Mouse (Mus musculus) neural tube, embryonic 10.5 days (tissue): ENCODE results near the gene Ldlrad1.

ENCODE experiments used
- DNase-seq: peaks from one replicate; pipeline ENCODE4 v3.0.0-alpha.2; 2017; ENCODE audit warnings: low spot score; ENCODE audit errors: extremely low spot score

The Ldlrad1 gene

DNA sequence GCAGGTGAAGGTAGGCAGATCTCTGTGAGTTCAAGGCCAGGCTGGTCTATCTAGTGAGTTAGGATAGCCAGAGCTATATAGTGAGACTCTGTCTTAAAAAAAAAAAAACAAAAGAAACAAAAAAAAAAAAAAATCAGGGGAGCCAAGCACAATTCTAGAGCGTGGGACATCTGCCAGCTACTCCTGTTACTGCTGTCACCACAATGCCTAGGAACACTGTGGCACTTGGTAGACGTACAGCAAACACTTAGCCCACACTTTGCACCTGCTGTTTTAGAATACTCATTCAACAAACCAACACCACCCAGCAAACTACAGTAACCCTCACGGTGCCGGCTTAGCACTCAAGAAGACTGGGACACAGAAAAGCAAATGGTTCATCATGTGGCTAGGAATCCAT is 2.5 kb downstream of the Ldlrad1 start:
- no peak for DNase-seq

DNA sequence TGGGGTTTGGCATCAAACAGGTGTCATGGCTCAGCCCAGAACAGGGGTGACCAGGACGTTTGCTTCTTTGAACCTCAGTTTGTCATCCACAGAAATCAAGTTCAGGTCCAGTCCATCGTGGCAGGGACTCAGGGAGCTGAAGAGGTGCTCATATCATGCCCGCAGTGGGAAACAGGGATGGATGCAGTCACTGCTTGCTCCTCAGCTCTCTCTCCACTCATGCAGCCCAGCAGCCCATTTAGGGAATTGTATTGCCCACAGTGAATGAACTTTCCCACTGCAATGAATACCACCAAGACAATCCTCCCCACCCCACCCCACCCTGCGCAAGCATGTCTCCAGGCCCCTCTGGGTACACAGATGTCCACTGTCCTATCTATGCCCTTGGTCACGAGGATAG is 3.0 kb downstream of the Ldlrad1 start:
- no peak for DNase-seq

DNA sequence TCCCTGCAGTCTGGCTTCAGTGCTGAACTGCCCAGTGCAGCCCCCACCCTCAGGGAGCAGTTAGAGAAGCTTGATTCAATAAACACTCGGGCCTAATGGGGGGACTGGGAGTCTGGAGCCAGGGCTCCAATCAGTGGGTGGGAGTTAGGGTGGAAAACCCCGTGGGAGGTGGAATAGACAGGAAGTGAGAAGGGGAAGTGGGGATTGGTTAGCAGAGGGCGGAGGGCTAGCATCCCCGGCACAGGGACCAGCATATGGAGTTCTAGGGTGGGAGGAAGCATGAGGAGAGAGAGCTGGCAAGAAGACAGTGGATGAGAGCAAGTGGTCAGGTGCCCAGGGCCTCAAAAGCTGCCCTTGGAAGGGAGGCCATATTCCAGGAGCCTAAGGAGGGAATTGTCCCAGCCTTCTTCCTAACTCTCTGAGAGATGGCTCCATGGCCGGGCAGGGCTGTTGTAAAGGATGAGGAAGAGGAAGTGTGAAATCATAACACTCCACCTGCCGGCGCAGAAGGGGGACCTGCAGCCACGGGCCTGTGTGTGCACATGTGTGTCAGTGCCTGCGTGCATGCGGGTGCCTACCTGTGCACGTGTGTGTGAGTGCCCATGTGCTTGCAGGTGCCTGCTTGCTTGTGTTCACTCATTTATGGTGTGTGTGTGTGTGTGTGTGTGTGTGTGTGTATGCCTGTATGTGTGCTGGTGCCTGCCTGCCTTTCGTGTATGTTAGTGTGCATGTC is 4.5 kb downstream of the Ldlrad1 start:
- DNase-seq = no peak

- no peak for DNase-seq
These were observed 8.6 kb downstream of the Ldlrad1 start for GRCm38 (mm10) chr4:107217574-107217973.

DNA sequence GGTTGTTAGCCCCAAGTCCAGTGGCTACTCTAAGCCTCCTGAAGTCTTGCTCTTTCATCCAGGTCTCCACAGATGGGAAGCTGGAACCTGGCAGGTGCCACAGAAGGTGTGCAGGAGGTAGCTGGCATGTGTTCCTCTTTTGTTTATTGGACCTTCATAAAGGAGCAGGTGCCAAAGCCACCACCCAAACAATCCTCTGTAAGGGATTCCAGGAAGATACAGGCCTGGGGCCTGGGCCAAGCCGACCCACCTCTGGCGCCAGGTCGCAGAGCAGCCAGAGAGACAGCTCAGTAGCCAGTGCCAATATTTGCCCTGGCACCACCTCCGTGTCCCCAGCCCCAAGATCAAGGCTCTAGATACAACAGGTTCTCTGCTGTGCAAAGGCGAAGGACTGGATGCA is 12.5 kb downstream of the Ldlrad1 start:
- DNase-seq = no peak

DNA sequence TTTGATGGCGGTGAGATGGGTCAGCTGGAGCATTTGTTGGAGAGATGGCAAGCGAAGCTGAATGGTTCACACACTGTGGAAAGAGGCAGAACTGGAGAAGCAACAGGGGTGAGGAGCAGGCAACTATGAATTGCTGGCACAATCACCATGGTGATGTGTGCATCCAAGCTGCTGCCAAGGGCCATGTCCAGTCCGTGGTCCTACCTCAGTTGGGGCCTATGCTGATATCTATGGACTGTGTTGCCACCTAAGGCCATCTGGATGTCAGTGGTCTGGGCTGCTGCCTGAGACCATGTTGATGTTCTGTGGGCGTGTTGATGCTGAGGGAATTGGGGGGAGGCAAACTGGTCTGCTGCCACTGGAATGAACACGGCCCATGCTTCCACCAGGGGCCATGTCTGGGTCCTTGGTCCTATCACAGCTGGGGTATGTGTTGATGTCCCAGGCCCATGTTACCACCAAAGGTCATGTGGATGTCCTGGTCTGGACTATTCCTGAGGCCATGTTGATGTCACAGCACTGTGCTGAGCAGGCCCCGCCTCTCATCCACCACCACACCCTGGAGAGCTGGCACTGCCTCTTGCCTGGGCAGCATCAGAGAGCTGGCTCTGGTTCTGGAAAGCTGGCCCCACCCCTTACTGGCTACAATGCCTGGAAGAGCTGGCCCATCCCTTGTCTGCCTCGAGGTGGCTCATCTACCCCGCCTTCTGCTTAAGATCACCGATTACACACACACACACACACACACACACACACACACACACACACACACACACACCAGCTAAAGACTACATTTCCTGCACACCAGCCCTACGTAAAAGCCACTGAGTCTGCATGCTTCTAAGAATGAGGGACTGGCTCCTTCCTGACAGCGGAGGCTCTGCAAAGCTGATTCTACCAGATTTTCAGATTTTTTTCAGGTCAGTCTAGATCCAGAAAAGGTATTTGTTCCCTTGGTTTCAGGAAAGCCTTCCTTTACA is 14.5 kb downstream of the Ldlrad1 start:
- no peak for DNase-seq

- DNase-seq = no peak
These were observed 17.3 kb downstream of the Ldlrad1 start for GRCm38 (mm10) chr4:107226313-107226712.

- DNase-seq = no peak
These were observed 23.2 kb downstream of the Ldlrad1 start for GRCm38 (mm10) chr4:107232219-107232618.

- DNase-seq = no peak
These were observed 29.3 kb downstream of the Ldlrad1 start for GRCm38 (mm10) chr4:107238253-107238652.

DNA sequence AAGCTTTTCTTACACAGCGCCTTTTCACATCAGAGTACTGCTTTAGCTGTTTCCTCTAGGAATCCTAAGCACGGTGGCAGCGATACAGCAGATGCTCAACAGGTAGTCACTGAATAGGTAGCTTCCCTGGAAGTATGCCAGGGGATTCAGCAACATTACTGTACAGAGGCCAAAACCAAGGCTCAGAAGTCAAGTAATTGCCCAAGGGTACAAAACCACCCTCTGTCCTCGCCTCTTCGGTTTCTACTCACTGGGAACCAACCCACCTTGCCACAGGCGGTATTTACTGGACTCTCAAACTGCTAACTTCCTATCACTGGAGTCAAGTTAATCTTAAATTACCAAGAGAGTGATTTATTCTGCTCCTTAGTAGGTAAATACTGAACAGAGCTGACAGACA is 31.2 kb downstream of the Ldlrad1 start:
- no peak for DNase-seq

DNA sequence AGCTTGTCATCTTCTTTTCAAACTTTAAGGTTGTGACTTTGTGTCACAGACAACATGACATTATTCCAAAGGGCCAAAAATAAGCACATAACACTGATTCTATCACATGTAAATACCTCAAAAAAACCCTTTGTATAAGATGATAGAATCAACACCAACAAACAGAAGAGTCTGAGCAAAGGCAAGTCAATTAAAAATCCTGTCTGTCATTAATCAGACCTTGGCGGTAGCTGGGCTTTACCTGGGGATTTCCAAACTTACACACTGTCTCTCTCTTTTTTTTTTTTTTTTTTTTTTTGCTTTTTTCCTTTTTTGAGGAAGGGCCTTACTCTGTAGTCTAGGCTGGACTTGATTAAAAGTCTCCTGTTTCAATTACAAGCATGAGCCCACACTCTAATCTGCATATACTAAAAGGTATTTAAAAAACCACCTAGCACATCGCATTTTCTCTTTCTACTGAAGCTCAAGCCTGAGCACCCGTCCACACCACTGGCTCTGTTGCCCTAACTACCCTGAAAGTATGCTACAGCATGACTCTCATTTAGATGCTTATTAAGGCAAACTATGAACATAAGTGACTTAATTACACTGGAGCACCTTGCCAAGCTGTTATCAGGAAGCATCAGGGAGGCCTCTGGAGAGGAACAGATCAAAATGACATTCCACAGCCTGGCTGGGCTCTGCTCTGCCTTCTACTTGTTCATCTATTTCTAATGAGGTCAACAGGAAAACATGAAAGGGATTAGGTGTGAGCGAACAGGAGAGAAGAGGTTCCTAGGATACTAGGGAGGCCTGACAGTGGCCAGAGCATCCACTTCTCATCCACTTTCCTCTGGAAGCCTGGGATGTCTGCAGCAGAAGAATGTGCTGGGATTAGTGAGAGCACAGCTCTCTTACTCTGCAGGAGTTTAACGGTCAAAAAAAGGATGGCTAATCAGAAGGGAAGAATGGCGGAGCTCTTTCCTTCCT is 34.7 kb downstream of the Ldlrad1 start:
- DNase-seq = no peak

DNA sequence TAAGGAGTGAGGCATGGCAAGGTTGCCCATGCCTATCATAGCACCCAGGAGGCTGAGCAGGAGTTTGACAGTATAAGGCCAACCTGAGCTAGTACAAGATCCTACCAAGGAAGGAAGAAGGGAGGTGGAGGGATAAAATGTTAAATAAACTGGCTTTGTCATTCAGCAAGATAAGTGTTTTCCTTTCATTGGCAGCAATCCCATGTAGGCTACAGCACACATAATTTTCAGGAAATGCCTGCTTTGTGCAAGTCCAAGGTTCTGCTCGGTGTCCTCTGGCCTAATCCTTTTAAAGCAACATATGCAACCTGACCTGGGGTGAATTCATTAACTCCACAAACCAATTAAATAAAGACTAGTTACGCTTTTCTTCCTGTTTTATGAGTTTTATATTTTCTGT is 36.4 kb downstream of the Ldlrad1 start:
- no peak for DNase-seq

GRCm38 (mm10) chr4:107246040-107246439 is 37.1 kb downstream of the Ldlrad1 start:
- no peak for DNase-seq

DNA sequence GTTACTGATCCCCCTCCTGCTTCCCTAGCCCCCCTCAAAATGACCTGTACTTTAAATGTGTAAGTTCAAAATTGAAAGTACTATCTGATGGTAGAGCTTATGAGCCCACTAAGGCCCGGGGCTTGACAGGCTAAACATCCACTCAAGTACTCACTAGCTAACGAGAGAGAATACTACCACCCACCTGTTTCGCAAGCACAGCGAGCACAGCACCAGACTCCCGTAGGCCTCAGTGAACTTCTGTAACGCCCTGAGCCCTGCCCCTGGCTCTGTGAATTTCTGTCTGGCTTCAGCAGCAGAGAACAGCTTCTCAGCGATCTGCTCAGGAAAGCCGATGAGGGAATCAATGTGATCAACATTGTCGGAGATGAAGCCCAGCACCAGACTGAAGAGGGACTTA is 38.1 kb downstream of the Ldlrad1 start:
- no peak for DNase-seq

GRCm38 (mm10) chr4:107248061-107248460 is 39.1 kb downstream of the Ldlrad1 start:
- no peak for DNase-seq

DNA sequence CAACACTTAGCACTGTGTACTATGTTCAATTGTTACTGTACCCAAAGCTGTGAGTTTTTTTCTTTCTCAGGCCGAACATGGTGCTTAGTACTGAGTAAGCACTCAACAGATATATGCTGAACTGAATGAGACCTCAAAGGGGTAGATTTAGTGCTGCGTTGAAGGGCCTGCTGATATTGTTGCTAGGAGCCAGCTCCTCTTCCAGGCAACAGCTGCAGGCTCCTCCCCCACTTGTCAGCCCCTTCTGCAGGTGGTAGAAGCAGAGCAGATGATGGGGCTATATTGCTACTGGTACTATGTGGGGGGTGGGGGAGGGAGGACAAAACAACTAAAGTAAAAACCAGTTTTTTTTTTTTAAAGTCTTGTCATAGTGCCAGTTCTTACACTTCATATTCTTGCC is 40.5 kb downstream of the Ldlrad1 start:
- DNase-seq = no peak

DNA sequence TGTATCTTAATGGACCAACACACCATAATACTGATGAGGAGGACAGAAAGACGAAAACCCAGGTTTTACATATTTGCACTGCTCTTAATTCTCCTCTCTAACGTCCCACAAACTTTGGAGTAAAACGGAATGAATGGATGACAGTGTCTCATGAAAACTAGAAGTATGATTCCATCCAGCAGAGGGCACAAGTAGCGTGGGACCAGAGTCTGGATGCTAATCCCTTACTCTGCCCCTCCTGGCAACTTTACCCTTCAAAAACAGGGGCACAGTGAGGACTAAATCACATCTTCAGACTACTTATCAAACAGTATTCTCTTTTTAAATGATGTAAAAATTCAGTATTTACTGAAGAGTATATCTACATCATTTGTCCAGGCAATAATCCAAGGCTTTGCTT is 41.5 kb downstream of the Ldlrad1 start:
- DNase-seq = no peak

DNA sequence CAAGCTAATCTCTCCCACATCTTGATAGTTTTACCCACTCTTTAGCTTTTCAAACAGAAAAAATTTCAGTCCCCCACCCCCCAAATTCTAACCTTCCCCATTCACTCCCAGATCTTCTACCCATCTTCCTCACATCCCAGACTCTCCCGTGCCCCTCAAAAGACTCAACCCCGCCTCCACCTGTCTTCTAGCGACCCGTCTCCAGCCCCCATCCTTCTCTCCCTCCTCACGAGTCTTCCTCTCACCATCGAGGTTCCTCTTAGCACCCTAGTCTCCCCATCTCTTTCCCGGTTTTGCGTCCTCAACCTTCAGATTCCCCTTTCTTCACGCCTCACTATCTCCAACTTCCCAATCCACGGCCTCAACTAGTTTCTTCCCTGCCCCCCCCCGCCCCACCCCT is 43.5 kb downstream of the Ldlrad1 start:
- peak; percentile 18 for DNase-seq

DNA sequence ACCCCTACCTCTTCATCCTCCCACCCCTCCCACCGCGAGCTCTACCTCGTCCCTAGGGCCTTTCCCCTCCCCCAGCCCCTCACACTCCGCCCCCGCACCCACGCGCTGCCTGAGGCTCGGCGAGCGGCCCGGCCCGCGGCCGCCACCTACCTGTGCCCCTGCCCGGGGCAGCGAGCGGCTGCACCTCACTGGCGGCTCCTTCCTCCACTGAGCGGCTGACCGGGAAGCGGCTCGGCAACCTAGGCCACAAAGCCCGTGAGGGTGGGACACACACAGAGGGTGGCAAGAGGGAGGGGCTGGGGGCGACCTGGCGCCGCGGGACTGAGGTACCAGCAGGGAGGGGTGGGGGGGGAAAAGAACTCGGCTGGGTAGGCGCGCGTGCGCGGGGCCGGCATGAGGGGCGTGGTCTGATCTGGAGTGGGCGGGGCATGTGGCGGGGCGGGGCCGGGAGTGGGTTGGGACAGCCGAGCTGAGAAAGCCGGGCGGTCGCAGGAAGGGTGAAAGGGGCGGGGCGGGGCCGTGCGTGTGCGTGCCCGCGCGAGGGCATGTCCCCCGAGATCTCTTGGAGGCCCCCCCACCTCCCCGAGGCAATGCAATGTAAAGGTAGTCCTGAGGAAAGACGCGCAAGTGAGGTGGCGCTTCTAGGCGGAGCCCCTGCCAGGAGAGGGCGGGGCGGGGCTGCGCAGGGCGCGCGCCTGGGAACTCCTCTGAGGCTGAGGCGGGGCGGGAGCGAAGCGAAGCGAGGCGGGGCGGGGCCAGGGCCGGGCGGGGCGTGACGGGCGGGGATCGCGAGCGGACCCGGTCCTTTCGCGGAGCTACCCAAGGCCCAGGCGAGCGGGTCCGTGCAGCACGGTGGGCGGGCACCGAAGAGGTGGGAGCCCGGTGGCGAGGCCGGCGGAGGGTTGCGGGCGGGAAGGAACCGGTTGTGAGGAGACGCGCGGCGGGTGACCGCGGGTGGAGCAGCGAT is 44.4 kb downstream of the Ldlrad1 start, which contains the start of the genes Lrrc42 and Hspb11:
Gene Lrrc42 (minus strand): TSS at position 408 of the 967 bp plus-strand sequence.
Gene Hspb11 (plus strand): TSS at position 469 of the 967 bp plus-strand sequence.
- peak; percentile 99 for DNase-seq

- DNase-seq = peak; percentile 23
These were observed 45.4 kb downstream of the Ldlrad1 start for GRCm38 (mm10) chr4:107254414-107254813.
